Mouse (Mus musculus) bone marrow, adult 2 months (tissue): ENCODE measurements around the gene Ldlr.

Source experiments
- CTCF ChIP-seq: fragments of 200-500 bp; IDR thresholded peaks from 2 replicates; pipeline ENCODE4 v1.5.1; 2011; ENCODE audit warnings: low read length, control low read depth; ENCODE audit not compliant: control insufficient read depth, insufficient read depth
- POLR2A ChIP-seq: fragments of 200-500 bp; IDR thresholded peaks from 2 replicates; pipeline ENCODE4 v1.6.1; 2011; ENCODE audit warnings: low read depth, mild to moderate bottlenecking, control low read depth, low read length, borderline replicate concordance; ENCODE audit not compliant: control insufficient read depth

GRCm38 (mm10) chr9:21750370-21750769 lies 27.1 kb downstream of the Ldlr start:
- TF ChIP-seq CTCF (no peak), POLR2A (no peak)
